Comparison of ENCODE assay signal across 22 mouse cellular contexts in genomic region chr5:53934040-53934439, GRCm38 (mm10).
A peak's percentile ranks its signal among the peaks of the same experiment; 100 is the strongest.
DNase-seq lines count a peak whose midpoint lies in the region; ATAC-seq and TF ChIP-seq lines count a peak whose summit lies in the region.
"Had no signal": no experiment of that assay in that cellular context is flagged by ENCODE, and none has a peak within 500 bp of the region (broad histone marks: within the 10 kb centered on the region; RNA-seq: fewer than 3 reads in every experiment).

No protein-coding gene starts in this region.

- H3K4me2 ChIP-seq in heart, postnatal 0 days (ENCODE audit: low read depth, low read length): no peak overlapping the region
- H3K4me2 ChIP-seq in intestine, embryonic 14.5 days (ENCODE audit: low read length): no peak overlapping the region
- H3K4me2 ChIP-seq in intestine, embryonic 16.5 days (ENCODE audit: low read depth, low read length): no peak overlapping the region
- no peak overlapping the region for H3K4me2 ChIP-seq in lung, embryonic 16.5 days (ENCODE audit: low read depth, low read length)
- H3K4me2 ChIP-seq: embryonic facial prominence, embryonic 13.5 days; forebrain, embryonic 12.5 days; forebrain, embryonic 15.5 days; heart, embryonic 12.5 days; heart, embryonic 15.5 days; hindbrain, embryonic 14.5 days had no signal

- H3K4me1 ChIP-seq in heart, postnatal 0 days (ENCODE audit: control insufficient read depth, insufficient read depth): peaks cover 9% of the 10 kb centered on the region; the same call in 1 of the 2 replicates
- H3K4me1 ChIP-seq in intestine, embryonic 14.5 days (replicated peaks; ENCODE audit: control insufficient read depth, insufficient read depth, low read length): peaks cover 2% of the 10 kb centered on the region; the same call in 1 of the 2 replicates
- peaks cover 1% of the 10 kb centered on the region; the same call in 1 of the 2 replicates for H3K4me1 ChIP-seq in intestine, embryonic 16.5 days (ENCODE audit: control insufficient read depth, insufficient read depth, low read length)
- peaks cover 1% of the 10 kb centered on the region for H3K4me1 ChIP-seq in lung, embryonic 16.5 days (replicated peaks; ENCODE audit: control insufficient read depth, insufficient read depth, low read length)
- H3K4me1 ChIP-seq: embryonic facial prominence, embryonic 10.5 days; embryonic facial prominence, embryonic 13.5 days; forebrain, embryonic 12.5 days; forebrain, embryonic 15.5 days had no signal

- H3K27ac ChIP-seq in gastrocnemius, adult 2 months: peak overlapping the region; percentile 75
- peak overlapping the region; percentile 39; the same call in 1 of the 2 replicates for H3K27ac ChIP-seq in heart, postnatal 0 days (ENCODE audit: low read depth)
- H3K27ac ChIP-seq in intestine, embryonic 14.5 days (ENCODE audit: low read depth): 0 out of 2 replicates have a peak overlapping the region, but pooled peaks have one; percentile 54
- H3K27ac ChIP-seq in intestine, embryonic 16.5 days (ENCODE audit: low read length): no peak overlapping the region
- 0 out of 2 replicates have a peak overlapping the region, but pooled peaks have one; percentile 15 for H3K27ac ChIP-seq in lung, embryonic 16.5 days (ENCODE audit: low read length)
- H3K27ac ChIP-seq: embryonic facial prominence, embryonic 10.5 days; embryonic facial prominence, embryonic 13.5 days; forebrain, embryonic 12.5 days; forebrain, embryonic 15.5 days; hindbrain, embryonic 14.5 days had no signal

- no peak for DNase-seq in gastrocnemius, adult 2 months
- no peak for DNase-seq in gastrocnemius, postnatal 10 days
- no peak for DNase-seq in heart, postnatal 0 days (ENCODE audit: low spot score)
- no peak for DNase-seq in heart, postnatal 14 days
- no peak for DNase-seq in intestine, embryonic 14.5 days (ENCODE audit: low spot score)
- DNase-seq in lung, postnatal 14 days: no peak
- DNase-seq: cerebellum, adult 11-12 months; cerebellum, adult 8-10 months; cerebellum, postnatal 36 days; embryo, embryonic 11 days had no signal

- no peaks in the 10 kb centered on the region for H3K27me3 ChIP-seq in heart, postnatal 0 days (ENCODE audit: control insufficient read depth, insufficient read depth, low read length)
- no peaks in the 10 kb centered on the region for H3K27me3 ChIP-seq in intestine, embryonic 14.5 days (replicated peaks; ENCODE audit: control insufficient read depth, insufficient read depth, low read length)
- H3K27me3 ChIP-seq in intestine, embryonic 16.5 days (replicated peaks; ENCODE audit: control insufficient read depth, insufficient read depth, low read length): no peaks in the 10 kb centered on the region
- no peaks in the 10 kb centered on the region for H3K27me3 ChIP-seq in lung, embryonic 16.5 days (ENCODE audit: control insufficient read depth, insufficient read depth, low read depth, low read length)
- H3K27me3 ChIP-seq: embryonic facial prominence, embryonic 13.5 days; forebrain, embryonic 12.5 days; forebrain, embryonic 15.5 days; heart, embryonic 15.5 days had no signal

- no peak for TF ChIP-seq CTCF in gastrocnemius, adult 2 months (IDR thresholded peaks at IDR 0.05)
- no peak for TF ChIP-seq CTCF in heart, postnatal 0 days (IDR thresholded peaks at IDR 0.05; ENCODE audit: low read depth)

- no peaks in the 10 kb centered on the region for H3K9me3 ChIP-seq in heart, postnatal 0 days (replicated peaks; ENCODE audit: control insufficient read depth, low read length)
- H3K9me3 ChIP-seq in intestine, embryonic 14.5 days (ENCODE audit: control insufficient read depth, low read length): no peaks in the 10 kb centered on the region
- H3K9me3 ChIP-seq in intestine, embryonic 16.5 days (ENCODE audit: control insufficient read depth, low read length): no peaks in the 10 kb centered on the region
- no peaks in the 10 kb centered on the region for H3K9me3 ChIP-seq in lung, embryonic 16.5 days (ENCODE audit: control insufficient read depth, low read length)
- H3K9me3 ChIP-seq: embryonic facial prominence, embryonic 10.5 days; embryonic facial prominence, embryonic 13.5 days; forebrain, embryonic 12.5 days; forebrain, embryonic 15.5 days; heart, embryonic 12.5 days; heart, embryonic 15.5 days had no signal

- H3K4me3 ChIP-seq in gastrocnemius, adult 2 months: no peak overlapping the region
- no peak overlapping the region for H3K4me3 ChIP-seq in heart, postnatal 0 days (ENCODE audit: low read depth, low read length)
- no peak overlapping the region for H3K4me3 ChIP-seq in intestine, embryonic 14.5 days (ENCODE audit: low read depth, low read length)
- no peak overlapping the region for H3K4me3 ChIP-seq in intestine, embryonic 16.5 days (ENCODE audit: low read length)
- no peak overlapping the region for H3K4me3 ChIP-seq in lung, embryonic 16.5 days (ENCODE audit: low read length)
- H3K4me3 ChIP-seq: embryonic facial prominence, embryonic 10.5 days; embryonic facial prominence, embryonic 13.5 days; erythroblast, embryonic 14.5 days; forebrain, embryonic 12.5 days; forebrain, embryonic 15.5 days; heart, embryonic 12.5 days; heart, embryonic 15.5 days had no signal

- intact Hi-C loops in gastrocnemius, adult 2 months (cut with DNase I): no loop called here
- intact Hi-C loops in heart, postnatal 14 days (cut with DNase I): no loop called here

- ATAC-seq in heart, postnatal 0 days (ENCODE audit: insufficient read depth, low read depth): no peak
- ATAC-seq in intestine, embryonic 14.5 days (replicated peaks; ENCODE audit: low FRiP score, low TSS enrichment, low read depth): no peak
- no peak for ATAC-seq in intestine, embryonic 16.5 days
- no peak for ATAC-seq in lung, embryonic 16.5 days (ENCODE audit: low read depth)
- ATAC-seq: activated CD4-positive, CD25-positive, alpha-beta regulatory T cell, adult 4 months; forebrain, embryonic 15.5 days; intestine, postnatal 0 days had no signal

- no peak overlapping the region for H3K9ac ChIP-seq in heart, postnatal 0 days (replicated peaks; ENCODE audit: low read depth, low read length)
- H3K9ac ChIP-seq in intestine, embryonic 14.5 days (ENCODE audit: low read length): no peak overlapping the region
- H3K9ac ChIP-seq in intestine, embryonic 16.5 days (ENCODE audit: low read depth, low read length): no peak overlapping the region
- H3K9ac ChIP-seq in lung, embryonic 16.5 days (ENCODE audit: low read length): no peak overlapping the region
- H3K9ac ChIP-seq: embryonic facial prominence, embryonic 13.5 days; forebrain, embryonic 12.5 days; forebrain, embryonic 15.5 days; heart, embryonic 12.5 days; heart, embryonic 15.5 days; hindbrain, embryonic 14.5 days had no signal

- no peak for TF ChIP-seq EP300 in heart, postnatal 0 days (IDR thresholded peaks at IDR 0.05; ENCODE audit: low read depth)

- H3K36me3 ChIP-seq in heart, postnatal 0 days (replicated peaks; ENCODE audit: control insufficient read depth, insufficient read depth, low read length): no peaks in the 10 kb centered on the region
- no peaks in the 10 kb centered on the region for H3K36me3 ChIP-seq in intestine, embryonic 14.5 days (ENCODE audit: control insufficient read depth, insufficient read depth, low read length)
- no peaks in the 10 kb centered on the region for H3K36me3 ChIP-seq in intestine, embryonic 16.5 days (ENCODE audit: control insufficient read depth, insufficient read depth, low read length)
- H3K36me3 ChIP-seq in lung, embryonic 16.5 days (ENCODE audit: control insufficient read depth, insufficient read depth, low read length): no peaks in the 10 kb centered on the region
- H3K36me3 ChIP-seq: embryonic facial prominence, embryonic 10.5 days; embryonic facial prominence, embryonic 13.5 days; forebrain, embryonic 12.5 days; forebrain, embryonic 15.5 days; heart, embryonic 12.5 days; heart, embryonic 15.5 days had no signal

- 85% methylated on average over 2 of the region's 2 CpGs for WGBS in heart, postnatal 0 days
- WGBS in intestine, embryonic 14.5 days: 91% methylated on average over 2 of the region's 2 CpGs
- WGBS in intestine, embryonic 16.5 days: 86% methylated on average over 2 of the region's 2 CpGs
- 71% methylated on average over 2 of the region's 2 CpGs for WGBS in lung, embryonic 16.5 days
